Mouse (Mus musculus) C2C12 (cell line): ENCODE measurements around the gene Birc3.

Experiments
- CTCF ChIP-seq: IDR thresholded peaks from one replicate; pipeline ENCODE4 v1.5.1; 2011; ENCODE audit not compliant: control insufficient read depth, insufficient read depth, insufficient read length
- USF1 ChIP-seq: IDR thresholded peaks from one replicate; pipeline ENCODE4 v1.6.1; 2011; ENCODE audit warnings: low read depth, mild to moderate bottlenecking, control low read depth, moderate library complexity

- TF ChIP-seq USF1 (no peak), CTCF (no peak)
These were observed 4.0 kb downstream of the Birc3 start for GRCm38 (mm10) chr9:7868838-7869491.
